Mouse (Mus musculus): Measurements from ENCODE around the gene Fam198b.

GRCm38 (mm10) chr3:79884305-79884704 is at the start of gene Fam198b:
- TF ChIP-seq CTCF (IDR thresholded peaks at IDR 0.05), result no peak
- no peak for TF ChIP-seq EP300 (IDR thresholded peaks at IDR 0.05)
